Mouse (Mus musculus): ENCODE data around the gene Slc6a19.

DNA sequence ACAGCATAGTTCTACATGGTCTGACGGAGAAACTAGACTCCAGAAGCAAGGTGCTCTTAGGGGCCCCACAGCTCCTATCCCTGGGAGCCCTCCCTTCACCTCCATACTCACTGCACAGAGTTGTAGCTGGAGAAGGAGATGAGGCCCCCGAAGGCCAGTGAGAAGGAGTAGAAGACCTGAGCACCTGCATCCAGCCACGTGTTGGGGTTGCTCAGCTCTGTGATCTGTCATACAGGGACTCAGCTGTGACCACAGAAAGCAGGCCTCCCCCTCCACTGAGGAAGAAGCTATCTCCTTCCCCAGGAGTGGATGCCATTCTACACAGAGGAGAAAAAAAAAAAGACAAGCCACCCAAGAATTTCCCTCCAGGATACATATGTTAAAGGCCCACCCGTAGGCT, 15.7 kb downstream of the Slc6a19 start:
- TF ChIP-seq MAFK (IDR thresholded peaks at IDR 0.05; ENCODE audit: borderline replicate concordance, low read depth, low read length) (no peak), POLR2A (IDR thresholded peaks at IDR 0.05; ENCODE audit: control insufficient read depth in 1 of 2, insufficient read depth in 1 of 2, low read depth in 1 of 2, low read length in 2 of 2, poor library complexity in 1 of 2) (no peak), HCFC1 (IDR thresholded peaks at IDR 0.05; ENCODE audit: low read depth, low read length) (no peak), CTCF (IDR thresholded peaks at IDR 0.05 in 2 of 3, conservative IDR thresholded peaks at IDR 0.05 in 1 of 3; ENCODE audit: control insufficient read depth in 1 of 3, insufficient read depth in 1 of 3, low read depth in 2 of 3, low read length in 3 of 3, poor library complexity in 1 of 3, severe bottlenecking in 1 of 3) (no peak), CHD1 (IDR thresholded peaks at IDR 0.05; ENCODE audit: low read depth, low read length) (no peak), MAZ (IDR thresholded peaks at IDR 0.05; ENCODE audit: low read depth, low read length) (no peak), TBP (IDR thresholded peaks at IDR 0.05; ENCODE audit: low read depth, low read length) (no peak), MAX (IDR thresholded peaks at IDR 0.05; ENCODE audit: low read length) (no peak), GATA1 (IDR thresholded peaks at IDR 0.05; ENCODE audit: low read depth, low read length) (no peak), E2F4 (IDR thresholded peaks at IDR 0.05; ENCODE audit: borderline replicate concordance, low read depth, low read length) (no peak)
